Mouse (Mus musculus): ENCODE measurements around the gene Gm20388. TPM values are rescaled to one million over a fixed set of nuclear protein-coding genes. Genes with fewer than 3 reads are reported as not detected.

The Gm20388 gene
- polyA plus RNA-seq, 1 experiment from 2014 or later, result 12.4 TPM

DNA sequence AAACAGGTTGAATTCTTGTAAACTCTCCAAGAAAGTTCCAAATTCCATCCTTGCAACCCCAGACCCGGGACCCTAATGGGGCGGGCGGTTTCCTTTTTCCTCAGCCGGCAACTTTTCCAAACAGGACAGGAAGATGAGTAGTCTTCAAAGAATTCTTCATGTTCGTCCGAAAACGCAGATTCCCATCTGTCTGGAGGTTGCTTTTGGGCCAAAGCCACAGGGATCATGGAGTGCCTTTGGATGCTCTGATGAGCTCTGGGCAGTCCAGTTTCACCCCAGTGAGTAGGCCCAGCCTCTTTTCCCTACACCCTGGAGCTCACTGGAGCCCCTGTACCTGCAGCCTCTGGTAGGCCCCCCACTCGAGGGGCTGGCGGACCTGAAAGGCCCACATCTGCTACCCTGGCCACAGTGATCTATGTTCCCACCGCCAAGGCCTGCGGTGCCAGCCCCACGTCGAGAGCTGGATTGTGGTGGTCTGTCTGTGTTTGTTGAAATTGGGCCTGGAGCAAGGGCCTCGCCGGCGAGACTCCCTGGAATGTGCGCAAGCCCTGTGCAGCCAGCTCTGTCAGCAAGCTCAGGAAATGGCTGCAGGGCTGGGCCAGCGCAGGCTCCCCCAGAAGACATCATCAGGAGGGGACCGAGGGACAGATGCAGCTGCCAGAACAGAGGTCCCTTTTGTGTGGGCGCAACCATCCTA is 1567.4 kb downstream of the Gm20388 start:
- Histone ChIP-seq H3K27me3 (replicated peaks; ENCODE audit: control insufficient read depth, insufficient read depth, low read length) (peaks cover 10% of the 10 kb centered on the region), H3K4me2 (ENCODE audit: low read length) (no peak overlapping the region), H3K9me3 (ENCODE audit: control insufficient read depth, low read length) (no peaks in the 10 kb centered on the region), H3K9ac (ENCODE audit: low read depth, low read length) (no peak overlapping the region), H3K36me3 (ENCODE audit: control insufficient read depth, insufficient read depth, low read length) (no peaks in the 10 kb centered on the region), H3K4me1 (ENCODE audit: control insufficient read depth, insufficient read depth, low read depth, low read length) (peaks cover 12% of the 10 kb centered on the region), H3K27ac (ENCODE audit: low read depth, low read length) (0 out of 2 replicates have a peak overlapping the region, but pooled peaks have one; percentile 39), H3K4me3 (ENCODE audit: low read length) (no peak overlapping the region)
- ATAC-seq, result no peak
- 71% methylated on average over 20 of the region's 20 CpGs for WGBS

GRCm38 (mm10) chr8:121479144-121479543 is 1568.5 kb downstream of the Gm20388 start:
- no peak overlapping the region for H3K4me2 ChIP-seq (ENCODE audit: low read length)
- peaks cover 10% of the 10 kb centered on the region for H3K27me3 ChIP-seq (replicated peaks; ENCODE audit: control insufficient read depth, insufficient read depth, low read length)
- WGBS, result 80% methylated on average over 8 of the region's 8 CpGs
- no peak overlapping the region for H3K9ac ChIP-seq (ENCODE audit: low read depth, low read length)
- H3K4me3 ChIP-seq (ENCODE audit: low read length), result no peak overlapping the region
- ATAC-seq, result no peak
- no peaks in the 10 kb centered on the region for H3K9me3 ChIP-seq (ENCODE audit: control insufficient read depth, low read length)
- H3K36me3 ChIP-seq (ENCODE audit: control insufficient read depth, insufficient read depth, low read length), result no peaks in the 10 kb centered on the region
- peaks cover 11% of the 10 kb centered on the region for H3K4me1 ChIP-seq (ENCODE audit: control insufficient read depth, insufficient read depth, low read depth, low read length)
- H3K27ac ChIP-seq (ENCODE audit: low read depth, low read length), result no peak overlapping the region

- ATAC-seq, result no peak
- no peak overlapping the region; the same call in 1 of the 2 replicates for H3K27ac ChIP-seq (ENCODE audit: low read depth, low read length)
- peak overlapping the region; percentile 22; the same call in 1 of the 2 replicates for H3K4me2 ChIP-seq (ENCODE audit: low read length)
- H3K4me1 ChIP-seq (ENCODE audit: control insufficient read depth, insufficient read depth, low read depth, low read length), result peaks cover 7% of the 10 kb centered on the region
- no peaks in the 10 kb centered on the region for H3K36me3 ChIP-seq (ENCODE audit: control insufficient read depth, insufficient read depth, low read length)
- H3K27me3 ChIP-seq (replicated peaks; ENCODE audit: control insufficient read depth, insufficient read depth, low read length), result peaks cover 3% of the 10 kb centered on the region; the same call in 1 of the 2 replicates
- no peaks in the 10 kb centered on the region for H3K9me3 ChIP-seq (ENCODE audit: control insufficient read depth, low read length)
- 30% methylated on average over 26 of the region's 26 CpGs for WGBS
- peak overlapping the region; percentile 11; the same call in 1 of the 2 replicates for H3K9ac ChIP-seq (ENCODE audit: low read depth, low read length)
- no peak overlapping the region for H3K4me3 ChIP-seq (ENCODE audit: low read length)
Measured at GRCm38 (mm10) chr8:121480411-121481031, 1569.9 kb downstream of the Gm20388 start.

DNA sequence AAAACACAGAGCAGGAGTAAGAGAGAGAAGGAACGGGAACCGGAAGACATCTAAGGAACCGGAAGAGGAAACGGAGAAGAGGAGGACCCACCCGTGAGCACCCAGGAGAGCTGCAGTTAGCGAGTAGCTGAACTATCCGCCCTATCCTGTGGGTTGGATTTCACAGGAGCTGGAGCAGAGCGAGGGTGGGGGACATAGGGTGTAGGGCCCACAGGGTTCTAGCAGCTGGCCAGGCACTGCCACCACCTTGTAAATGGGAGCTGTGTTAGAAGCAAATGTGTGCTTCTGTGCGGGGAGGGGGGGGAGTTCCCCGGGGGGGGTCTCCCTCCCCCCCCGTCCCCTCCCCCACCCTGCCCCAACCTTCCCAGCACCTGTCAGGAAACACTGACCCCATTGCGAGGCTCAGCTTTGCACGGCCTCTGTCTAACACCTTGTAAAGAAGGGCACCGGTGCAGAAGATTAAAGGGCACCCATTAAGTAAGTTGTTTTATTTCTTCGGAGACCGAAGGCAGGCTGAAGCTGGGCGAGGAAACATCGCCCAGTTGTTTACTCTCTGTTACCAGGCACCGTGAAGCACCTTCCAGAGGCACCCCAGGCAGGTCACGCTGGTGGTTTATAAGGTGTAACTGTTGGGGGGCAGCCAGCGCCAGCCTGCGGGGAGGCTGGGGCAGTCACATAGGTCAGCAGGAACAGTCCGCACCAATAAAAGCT is 1573.6 kb downstream of the Gm20388 start:
- H3K4me2 ChIP-seq (ENCODE audit: low read length), result no peak overlapping the region
- H3K27me3 ChIP-seq (replicated peaks; ENCODE audit: control insufficient read depth, insufficient read depth, low read length), result peaks cover 3% of the 10 kb centered on the region; the same call in 1 of the 2 replicates
- ATAC-seq, result no peak
- H3K36me3 ChIP-seq (ENCODE audit: control insufficient read depth, insufficient read depth, low read length), result no peaks in the 10 kb centered on the region
- H3K4me3 ChIP-seq (ENCODE audit: low read length), result no peak overlapping the region
- peaks cover 7% of the 10 kb centered on the region for H3K4me1 ChIP-seq (ENCODE audit: control insufficient read depth, insufficient read depth, low read depth, low read length)
- H3K27ac ChIP-seq (ENCODE audit: low read depth, low read length), result no peak overlapping the region
- WGBS, result 79% methylated on average over 22 of the region's 23 CpGs
- no peak overlapping the region for H3K9ac ChIP-seq (ENCODE audit: low read depth, low read length)
- no peaks in the 10 kb centered on the region for H3K9me3 ChIP-seq (ENCODE audit: control insufficient read depth, low read length)

DNA sequence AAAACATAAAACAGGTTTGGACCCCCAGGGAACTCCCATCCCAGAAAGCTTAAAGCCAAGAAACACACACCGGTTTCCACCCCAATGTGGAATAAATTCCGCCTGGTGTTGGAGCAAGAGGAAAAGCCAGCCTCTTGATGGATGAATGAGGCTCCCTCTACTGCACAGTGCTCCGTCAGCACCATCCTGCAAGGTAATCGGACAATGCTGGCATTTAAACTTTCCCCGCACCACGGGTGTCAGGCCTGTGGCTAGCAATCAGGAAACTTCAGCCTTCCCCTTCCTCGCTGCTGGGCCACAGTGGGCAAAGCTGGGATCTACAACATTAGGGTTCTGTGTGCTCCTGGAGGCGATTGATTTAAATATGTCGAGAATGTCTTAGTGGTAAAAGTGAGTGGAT is 1581.0 kb downstream of the Gm20388 start:
- no peak for ATAC-seq
- no peaks in the 10 kb centered on the region for H3K27me3 ChIP-seq (replicated peaks; ENCODE audit: control insufficient read depth, insufficient read depth, low read length)
- H3K4me1 ChIP-seq (ENCODE audit: control insufficient read depth, insufficient read depth, low read depth, low read length), result no peaks in the 10 kb centered on the region
- no peaks in the 10 kb centered on the region for H3K36me3 ChIP-seq (ENCODE audit: control insufficient read depth, insufficient read depth, low read length)
- 56% methylated on average over 9 of the region's 9 CpGs for WGBS
- no peak overlapping the region for H3K4me3 ChIP-seq (ENCODE audit: low read length)
- no peak overlapping the region for H3K4me2 ChIP-seq (ENCODE audit: low read length)
- no peak overlapping the region for H3K27ac ChIP-seq (ENCODE audit: low read depth, low read length)
- no peaks in the 10 kb centered on the region for H3K9me3 ChIP-seq (ENCODE audit: control insufficient read depth, low read length)
- H3K9ac ChIP-seq (ENCODE audit: low read depth, low read length), result no peak overlapping the region

DNA sequence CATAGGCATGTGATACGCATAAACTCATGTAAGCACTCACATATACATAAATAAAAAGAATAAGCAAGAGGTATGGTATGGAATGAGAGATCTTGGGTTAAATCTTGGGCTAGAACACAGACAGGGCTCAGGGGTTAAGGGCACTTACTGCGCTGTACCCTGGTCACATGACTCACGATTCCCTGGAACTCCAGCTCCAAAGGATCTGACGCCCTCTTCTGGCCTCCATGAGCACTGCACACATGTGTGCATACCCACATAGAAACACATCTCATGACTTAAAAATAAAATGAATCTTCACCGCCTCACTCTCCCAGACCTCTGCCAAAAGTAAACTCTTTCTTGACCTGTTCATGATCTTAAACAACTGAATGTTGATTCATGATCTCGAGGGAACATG is 1587.0 kb downstream of the Gm20388 start:
- 93% methylated on average over 6 of the region's 6 CpGs for WGBS
- Histone ChIP-seq H3K4me1 (ENCODE audit: control insufficient read depth, insufficient read depth, low read depth, low read length) (no peaks in the 10 kb centered on the region), H3K27ac (ENCODE audit: low read depth, low read length) (no peak overlapping the region), H3K9ac (ENCODE audit: low read depth, low read length) (no peak overlapping the region), H3K36me3 (ENCODE audit: control insufficient read depth, insufficient read depth, low read length) (no peaks in the 10 kb centered on the region), H3K9me3 (ENCODE audit: control insufficient read depth, low read length) (no peaks in the 10 kb centered on the region), H3K4me3 (ENCODE audit: low read length) (no peak overlapping the region), H3K27me3 (replicated peaks; ENCODE audit: control insufficient read depth, insufficient read depth, low read length) (no peaks in the 10 kb centered on the region), H3K4me2 (ENCODE audit: low read length) (no peak overlapping the region)
- ATAC-seq, result no peak

- no peaks in the 10 kb centered on the region for H3K4me1 ChIP-seq (ENCODE audit: control insufficient read depth, insufficient read depth, low read depth, low read length)
- no peak overlapping the region for H3K9ac ChIP-seq (ENCODE audit: low read depth, low read length)
- no peaks in the 10 kb centered on the region for H3K9me3 ChIP-seq (ENCODE audit: control insufficient read depth, low read length)
- peaks cover 23% of the 10 kb centered on the region for H3K27me3 ChIP-seq (replicated peaks; ENCODE audit: control insufficient read depth, insufficient read depth, low read length)
- no peak for ATAC-seq
- H3K4me3 ChIP-seq (ENCODE audit: low read length), result no peak overlapping the region
- no peak overlapping the region for H3K27ac ChIP-seq (ENCODE audit: low read depth, low read length)
- 56% methylated on average over 9 of the region's 9 CpGs for WGBS
- no peaks in the 10 kb centered on the region for H3K36me3 ChIP-seq (ENCODE audit: control insufficient read depth, insufficient read depth, low read length)
- no peak overlapping the region for H3K4me2 ChIP-seq (ENCODE audit: low read length)
Measured at GRCm38 (mm10) chr8:121511751-121512150, 1601.1 kb downstream of the Gm20388 start.

DNA sequence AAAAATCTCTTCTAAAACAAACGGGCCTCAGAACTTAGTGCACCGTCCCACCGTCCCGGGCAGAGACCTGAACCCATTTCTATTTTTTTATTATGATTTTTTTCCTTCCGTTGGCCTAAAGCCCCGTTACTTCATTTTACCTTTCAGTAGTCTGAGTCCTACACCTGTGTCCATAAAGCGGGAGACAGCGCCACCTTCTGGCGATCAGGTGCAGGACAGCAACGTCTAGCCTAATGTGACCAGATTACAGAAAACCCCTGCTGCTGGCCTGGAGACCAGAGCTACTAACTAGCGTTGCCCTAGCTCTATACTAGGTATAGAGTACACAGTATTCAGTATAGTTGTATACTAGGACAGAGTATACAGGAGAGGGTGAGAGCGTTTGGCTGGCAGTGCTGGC is 1602.8 kb downstream of the Gm20388 start:
- Histone ChIP-seq H3K4me3 (ENCODE audit: low read length) (no peak overlapping the region), H3K9me3 (ENCODE audit: control insufficient read depth, low read length) (no peaks in the 10 kb centered on the region), H3K9ac (ENCODE audit: low read depth, low read length) (no peak overlapping the region), H3K36me3 (ENCODE audit: control insufficient read depth, insufficient read depth, low read length) (no peaks in the 10 kb centered on the region), H3K27ac (ENCODE audit: low read depth, low read length) (no peak overlapping the region), H3K4me1 (ENCODE audit: control insufficient read depth, insufficient read depth, low read depth, low read length) (no peaks in the 10 kb centered on the region), H3K4me2 (ENCODE audit: low read length) (no peak overlapping the region), H3K27me3 (replicated peaks; ENCODE audit: control insufficient read depth, insufficient read depth, low read length) (peaks cover 23% of the 10 kb centered on the region)
- peak; percentile 74 for ATAC-seq
- WGBS, result 5% methylated on average over 12 of the region's 12 CpGs
